In the genomic region with DNA sequence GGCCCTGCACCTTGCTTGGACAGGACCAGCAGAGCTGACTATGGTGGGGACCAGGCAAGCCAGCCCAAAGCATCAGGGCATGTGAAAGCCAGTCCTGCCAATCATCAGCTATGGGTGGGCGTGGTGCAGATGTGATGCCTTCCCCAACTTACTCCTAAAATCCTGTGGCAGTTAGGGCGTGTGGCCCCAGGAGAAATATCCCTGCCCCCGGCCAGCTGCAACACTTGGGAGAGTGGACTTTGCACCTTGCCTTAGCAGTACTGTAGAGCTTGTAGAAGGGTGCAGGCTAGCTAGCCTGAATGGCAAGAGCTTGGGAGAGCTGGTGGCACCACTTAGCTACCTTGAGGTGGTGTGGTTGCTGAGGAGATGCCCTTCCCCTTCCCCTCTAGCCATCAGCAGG, we compare ENCODE assay signal across 22 mouse cellular contexts.
DNase-seq lines count a peak whose midpoint lies in the region; ATAC-seq lines count a peak whose summit lies in the region.
"Had no signal": no experiment of that assay in that cellular context is flagged by ENCODE, and none has a peak within 500 bp of the region (broad histone marks: within the 10 kb centered on the region; RNA-seq: fewer than 3 reads in every experiment).

No protein-coding gene starts in this region.

- 86% methylated on average over 3 of the region's 3 CpGs for WGBS in kidney, embryonic 15.5 days
- WGBS in intestine, embryonic 16.5 days, result 76% methylated on average over 3 of the region's 3 CpGs

- ATAC-seq in kidney, embryonic 15.5 days (replicated peaks; ENCODE audit: low FRiP score), result 0 out of 2 replicates have a peak, but pooled peaks have one; percentile 15
- peak; percentile 68 for ATAC-seq in intestine, embryonic 16.5 days
- ATAC-seq in monocyte, adult 5-6 weeks (replicated peaks; ENCODE audit: insufficient number of reproducible peaks, low FRiP score, low TSS enrichment, poor library complexity, severe bottlenecking), result peak; percentile 17; the same call in 1 of the 2 replicates
- ATAC-seq: CD4-positive, CD25-positive, alpha-beta regulatory T cell, adult 4 months; forebrain, embryonic 13.5 days; forebrain, embryonic 16.5 days had no signal

- DNase-seq in kidney, postnatal 25 days, result no peak
- no peak for DNase-seq in retina, postnatal 1 day
- no peak for DNase-seq in thymus, adult 18-20 months
- DNase-seq: adrenal gland, adult 2 months; adrenal gland, postnatal 14 days; cerebellum, adult 11-12 months; cerebellum, adult 8-10 months; cerebellum, postnatal 10 days; gastrocnemius, postnatal 10 days; gastrocnemius, postnatal 36 days; heart, postnatal 14 days; heart, postnatal 4 days had no signal

- no peaks in the 10 kb centered on the region for H3K27me3 ChIP-seq in kidney, embryonic 15.5 days
- no peaks in the 10 kb centered on the region for H3K27me3 ChIP-seq in intestine, embryonic 16.5 days (replicated peaks; ENCODE audit: control insufficient read depth, insufficient read depth, low read length)
- H3K27me3 ChIP-seq: forebrain, embryonic 13.5 days; heart, embryonic 13.5 days; hindbrain, embryonic 15.5 days had no signal

- H3K4me3 ChIP-seq in kidney, embryonic 15.5 days (replicated peaks), result no peak overlapping the region
- H3K4me3 ChIP-seq in intestine, embryonic 16.5 days (ENCODE audit: low read length), result no peak overlapping the region
- H3K4me3 ChIP-seq: forebrain, embryonic 10.5 days; forebrain, embryonic 13.5 days; heart, embryonic 10.5 days; heart, embryonic 13.5 days; hindbrain, embryonic 15.5 days had no signal

- no peaks in the 10 kb centered on the region for H3K36me3 ChIP-seq in kidney, embryonic 15.5 days
- no peaks in the 10 kb centered on the region for H3K36me3 ChIP-seq in intestine, embryonic 16.5 days (ENCODE audit: control insufficient read depth, insufficient read depth, low read length)
- H3K36me3 ChIP-seq: forebrain, embryonic 10.5 days; heart, embryonic 10.5 days; heart, embryonic 13.5 days; hindbrain, embryonic 15.5 days had no signal

- no peak overlapping the region for H3K4me2 ChIP-seq in kidney, embryonic 15.5 days
- no peak overlapping the region for H3K4me2 ChIP-seq in intestine, embryonic 16.5 days (ENCODE audit: low read depth, low read length)
- H3K4me2 ChIP-seq: forebrain, embryonic 13.5 days; heart, embryonic 13.5 days; hindbrain, embryonic 15.5 days had no signal

- H3K4me1 ChIP-seq in kidney, embryonic 15.5 days, result no peaks in the 10 kb centered on the region
- H3K4me1 ChIP-seq in intestine, embryonic 16.5 days (ENCODE audit: control insufficient read depth, insufficient read depth, low read length), result no peaks in the 10 kb centered on the region
- H3K4me1 ChIP-seq: forebrain, embryonic 10.5 days; forebrain, embryonic 13.5 days; heart, embryonic 10.5 days; heart, embryonic 13.5 days; hindbrain, embryonic 15.5 days had no signal

- H3K27ac ChIP-seq in kidney, embryonic 15.5 days, result no peak overlapping the region
- H3K27ac ChIP-seq in intestine, embryonic 16.5 days (ENCODE audit: low read length), result no peak overlapping the region
- H3K27ac ChIP-seq: forebrain, embryonic 10.5 days; forebrain, embryonic 13.5 days; heart, embryonic 10.5 days; heart, embryonic 13.5 days; hindbrain, embryonic 15.5 days had no signal

- no peak overlapping the region for H3K9ac ChIP-seq in kidney, embryonic 15.5 days
- no peak overlapping the region for H3K9ac ChIP-seq in intestine, embryonic 16.5 days (ENCODE audit: low read depth, low read length)
- H3K9ac ChIP-seq: forebrain, embryonic 13.5 days; heart, embryonic 13.5 days; hindbrain, embryonic 15.5 days had no signal

- no peaks in the 10 kb centered on the region for H3K9me3 ChIP-seq in kidney, embryonic 15.5 days (replicated peaks)
- no peaks in the 10 kb centered on the region for H3K9me3 ChIP-seq in intestine, embryonic 16.5 days (ENCODE audit: control insufficient read depth, low read length)
- H3K9me3 ChIP-seq: forebrain, embryonic 10.5 days; forebrain, embryonic 13.5 days; heart, embryonic 10.5 days; heart, embryonic 13.5 days; hindbrain, embryonic 15.5 days had no signal

Comparison
In these comparisons a context has a peak if more than half of its experiments do, and no peak if none do; other contexts are left out.
1. ATAC-seq: peak in every context shown above with its lines; median percentile 68 in intestine, embryonic 16.5 days; 17 in monocyte, adult 5-6 weeks; 15 in kidney, embryonic 15.5 days.